Mouse (Mus musculus) olfactory bulb, adult 2 months (tissue): Measurements from ENCODE around the gene Rgs9.

Experiments used
- CTCF ChIP-seq: fragments of 200-500 bp; IDR thresholded peaks from 2 replicates; pipeline ENCODE4 v1.5.1; 2012; ENCODE audit warnings: low read depth, mild to moderate bottlenecking, low read length, moderate library complexity; ENCODE audit not compliant: insufficient read depth
- POLR2A ChIP-seq: fragments of 200-500 bp; IDR thresholded peaks from 2 replicates; pipeline ENCODE4 v1.6.1; 2012; ENCODE audit warnings: mild to moderate bottlenecking, low read depth, low read length, moderate library complexity; ENCODE audit not compliant: insufficient read depth

DNA sequence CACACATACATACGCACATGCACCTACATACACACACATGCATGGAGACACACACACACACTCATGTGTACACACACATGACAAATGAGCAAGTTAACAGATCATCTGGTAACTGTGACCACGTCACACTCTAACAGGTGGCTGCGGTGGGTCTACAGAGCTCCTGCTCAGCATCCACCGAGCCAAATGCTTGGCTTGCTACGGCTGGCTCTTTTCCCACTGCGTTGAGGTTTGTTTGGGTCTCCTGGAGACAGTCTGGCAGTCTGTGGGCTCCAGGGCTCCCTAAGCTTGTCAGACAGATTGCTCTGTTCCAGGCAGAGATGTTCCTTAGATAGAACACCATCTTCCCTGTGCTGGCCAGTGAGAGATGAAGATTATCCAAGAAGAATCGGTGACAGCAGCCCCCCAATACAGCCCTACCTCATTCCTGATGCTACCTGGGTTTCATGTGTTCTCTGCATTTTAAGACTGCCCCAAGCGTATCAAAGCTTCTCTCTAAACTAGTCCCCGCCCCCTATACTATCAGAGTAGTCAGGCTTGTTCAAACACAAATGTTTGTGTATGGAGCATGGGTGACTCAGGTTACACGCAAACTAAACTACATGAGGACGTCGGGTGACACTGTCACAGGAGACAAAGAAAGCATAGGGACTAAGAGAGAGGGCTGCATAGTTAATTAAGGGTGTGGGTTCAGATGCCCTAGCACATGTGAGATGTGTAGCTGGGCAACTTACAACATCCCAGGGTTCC, 31.6 kb downstream of the Rgs9 start:
- no peak for TF ChIP-seq CTCF
- no peak for TF ChIP-seq POLR2A
